Mouse (Mus musculus): Measurements from ENCODE around the gene Eif3k. TPM values are rescaled to one million over a fixed set of nuclear protein-coding genes. Genes with fewer than 3 reads are reported as not detected.

The Eif3k gene
- total RNA-seq, 1 experiment = 474 TPM

DNA sequence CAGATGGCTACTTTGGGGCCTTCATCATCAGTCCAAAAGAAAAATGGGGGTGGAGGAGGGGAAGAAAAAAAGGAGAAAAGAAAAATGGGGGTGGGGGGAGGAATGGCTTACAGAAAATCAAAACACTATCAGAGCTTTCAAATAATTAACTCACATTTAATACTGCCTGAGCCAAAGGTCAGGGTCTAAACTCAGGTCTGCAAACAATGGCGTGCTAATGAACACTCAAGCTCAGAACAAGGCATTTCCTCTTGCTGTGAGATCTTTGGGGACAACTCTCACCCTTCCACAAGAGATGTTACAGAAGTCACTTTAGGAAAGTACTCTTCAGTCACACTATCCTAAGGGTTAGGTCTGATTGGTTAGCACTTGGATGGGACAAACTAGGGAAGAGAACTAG, 22.9 kb downstream of the Eif3k start:
- Histone ChIP-seq H3K27ac (ENCODE audit: insufficient read depth, low read depth, low read length, poor library complexity, severe bottlenecking) (no peak overlapping the region), H3K4me3 (ENCODE audit: insufficient read depth in 1 of 2, low read depth in 1 of 2, low read length in 2 of 2, poor library complexity in 1 of 2, severe bottlenecking in 1 of 2) (no peak overlapping the region), H3K4me1 (ENCODE audit: control insufficient read depth in 2 of 2, insufficient read depth in 2 of 2, low read length in 2 of 2, poor library complexity in 1 of 2) (peaks cover 13 to 21% of the 10 kb centered on the region in 2 experiments), H3K9ac (ENCODE audit: insufficient read depth, low read depth, low read length, poor library complexity, severe bottlenecking) (no peak overlapping the region), H3K9me3 (ENCODE audit: control insufficient read depth, insufficient read depth, low read depth, low read length) (no peaks in the 10 kb centered on the region), H3K36me3 (ENCODE audit: control insufficient read depth, insufficient read depth, low read length, poor library complexity, severe bottlenecking) (no peaks in the 10 kb centered on the region)
- in situ Hi-C loops (cut with MboI; ENCODE audit: low sequenced_read_pairs in 2 of 2, unreplicated experiment in 2 of 2) = no loop called here
- DNase-seq (ENCODE audit: low read depth, low spot score) = no peak
- TF ChIP-seq ZNF384 (IDR thresholded peaks at IDR 0.05; ENCODE audit: low read depth, low read length) = no peak

DNA sequence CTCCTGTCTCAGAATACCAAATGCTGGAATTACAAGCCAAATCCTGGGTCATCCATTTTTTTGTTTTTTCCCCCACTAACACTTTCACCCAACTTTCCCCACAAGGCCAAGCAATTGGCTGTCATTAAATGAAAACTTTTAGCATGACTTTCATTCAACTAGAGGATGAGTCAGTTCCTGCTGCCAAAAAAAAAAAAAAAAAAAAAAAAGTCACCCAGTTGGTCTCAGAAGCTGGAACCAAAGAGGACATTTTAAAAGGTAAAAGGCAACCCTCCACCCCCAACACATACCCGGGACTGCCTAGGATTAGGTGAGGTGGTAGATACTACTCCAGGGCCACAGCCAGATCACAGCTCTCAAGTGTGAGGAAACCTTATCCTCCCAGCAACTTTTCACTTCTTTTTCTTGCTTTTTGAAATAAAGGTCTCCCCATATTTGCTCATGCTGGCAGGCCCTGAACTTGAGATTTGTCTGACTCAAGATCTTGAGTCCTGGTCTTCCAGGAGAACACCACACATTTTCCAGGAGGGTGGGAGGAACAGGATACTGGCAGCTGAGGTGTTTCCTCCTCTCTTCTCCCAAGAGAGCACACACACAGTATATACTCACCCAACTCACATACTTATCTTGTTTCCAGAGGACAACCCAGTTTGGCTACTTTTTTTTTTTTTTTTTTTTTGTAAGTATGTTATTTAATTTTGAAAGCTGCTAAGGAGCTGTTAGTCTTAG, 23.5 kb downstream of the Eif3k start:
- Histone ChIP-seq H3K27ac (ENCODE audit: insufficient read depth, low read depth, low read length, poor library complexity, severe bottlenecking) (no peak overlapping the region), H3K4me1 (ENCODE audit: control insufficient read depth in 2 of 2, insufficient read depth in 2 of 2, low read length in 2 of 2, poor library complexity in 1 of 2) (peaks cover 13 to 24% of the 10 kb centered on the region in 2 experiments), H3K4me3 (ENCODE audit: insufficient read depth in 1 of 2, low read depth in 1 of 2, low read length in 2 of 2, poor library complexity in 1 of 2, severe bottlenecking in 1 of 2) (no peak overlapping the region), H3K36me3 (ENCODE audit: control insufficient read depth, insufficient read depth, low read length, poor library complexity, severe bottlenecking) (no peaks in the 10 kb centered on the region), H3K9me3 (ENCODE audit: control insufficient read depth, insufficient read depth, low read depth, low read length) (no peaks in the 10 kb centered on the region), H3K9ac (ENCODE audit: insufficient read depth, low read depth, low read length, poor library complexity, severe bottlenecking) (no peak overlapping the region)
- TF ChIP-seq HCFC1 (IDR thresholded peaks at IDR 0.05; ENCODE audit: borderline replicate concordance, insufficient read depth, low read length) (no peak), ZNF384 (IDR thresholded peaks at IDR 0.05; ENCODE audit: low read depth, low read length) (peak; percentile 28; the same call in 1 of the 2 replicates), ZC3H11A (IDR thresholded peaks at IDR 0.05; ENCODE audit: borderline replicate concordance, low read depth, low read length) (no peak), CHD2 (IDR thresholded peaks at IDR 0.05; ENCODE audit: low read depth, low read length) (no peak), MAFK (IDR thresholded peaks at IDR 0.05; ENCODE audit: insufficient read depth, low read depth, low read length) (no peak)
- in situ Hi-C loops (cut with MboI; ENCODE audit: low sequenced_read_pairs in 2 of 2, unreplicated experiment in 2 of 2) = no loop called here
- DNase-seq (ENCODE audit: low read depth, low spot score) = no peak

DNA sequence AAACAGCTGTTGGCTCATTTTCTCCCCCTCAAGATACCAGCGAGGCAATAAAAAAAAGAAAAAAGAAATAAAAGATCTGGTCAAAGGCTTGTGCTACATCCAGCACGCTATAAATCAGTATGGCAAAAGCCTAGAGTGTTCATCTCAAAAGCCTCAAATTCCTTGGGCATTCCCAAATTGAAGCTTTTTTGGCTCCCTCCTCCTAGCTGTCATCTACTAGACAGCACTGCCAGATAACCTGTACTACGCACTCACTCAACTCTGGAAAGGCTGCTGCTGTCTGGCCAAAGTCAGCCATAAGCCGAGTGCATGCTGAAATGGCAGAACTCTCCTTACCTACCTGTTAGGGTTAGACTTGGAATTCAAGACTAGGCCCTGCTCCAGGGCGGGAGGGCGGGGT, 24.4 kb downstream of the Eif3k start:
- Histone ChIP-seq H3K4me1 (ENCODE audit: control insufficient read depth in 2 of 2, insufficient read depth in 2 of 2, low read length in 2 of 2, poor library complexity in 1 of 2) (peaks cover 14 to 26% of the 10 kb centered on the region in 2 experiments), H3K27ac (ENCODE audit: insufficient read depth, low read depth, low read length, poor library complexity, severe bottlenecking) (no peak overlapping the region), H3K9ac (ENCODE audit: insufficient read depth, low read depth, low read length, poor library complexity, severe bottlenecking) (no peak overlapping the region), H3K36me3 (ENCODE audit: control insufficient read depth, insufficient read depth, low read length, poor library complexity, severe bottlenecking) (peaks cover 3% of the 10 kb centered on the region; the same call in 1 of the 2 replicates), H3K9me3 (ENCODE audit: control insufficient read depth, insufficient read depth, low read depth, low read length) (no peaks in the 10 kb centered on the region), H3K4me3 (ENCODE audit: insufficient read depth in 1 of 2, low read depth in 1 of 2, low read length in 2 of 2, poor library complexity in 1 of 2, severe bottlenecking in 1 of 2) (no peak overlapping the region)
- no peak for TF ChIP-seq CHD2 (IDR thresholded peaks at IDR 0.05; ENCODE audit: low read depth, low read length)
- no peak for TF ChIP-seq MAFK (IDR thresholded peaks at IDR 0.05; ENCODE audit: insufficient read depth, low read depth, low read length)
- no peak for TF ChIP-seq HCFC1 (IDR thresholded peaks at IDR 0.05; ENCODE audit: borderline replicate concordance, insufficient read depth, low read length)
- TF ChIP-seq ZNF384 (IDR thresholded peaks at IDR 0.05; ENCODE audit: low read depth, low read length) = no peak
- in situ Hi-C loops (cut with MboI; ENCODE audit: low sequenced_read_pairs in 2 of 2, unreplicated experiment in 2 of 2) = no loop called here
- DNase-seq (ENCODE audit: low read depth, low spot score) = no peak

DNA sequence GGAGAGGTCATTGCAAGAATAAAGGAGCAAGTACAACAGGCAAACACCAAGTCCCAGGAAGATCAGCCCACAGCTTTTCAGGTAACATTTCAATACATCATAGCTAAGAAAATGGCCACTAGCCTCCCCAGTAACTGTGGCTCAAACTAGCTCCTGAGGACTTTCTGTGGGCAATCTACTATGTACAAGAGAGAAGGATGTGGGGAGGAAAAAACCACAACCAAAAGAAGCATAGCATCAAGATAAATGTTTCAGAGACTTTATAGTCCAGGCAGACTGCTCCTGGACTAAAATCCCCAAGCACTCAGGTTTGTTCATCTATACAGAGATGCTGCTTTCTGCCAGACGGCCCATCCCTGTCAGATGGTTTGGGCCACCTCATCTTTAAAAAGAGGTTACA, 25.4 kb downstream of the Eif3k start:
- DNase-seq (ENCODE audit: low read depth, low spot score) = no peak
- Histone ChIP-seq H3K9ac (ENCODE audit: insufficient read depth, low read depth, low read length, poor library complexity, severe bottlenecking) (no peak overlapping the region), H3K36me3 (ENCODE audit: control insufficient read depth, insufficient read depth, low read length, poor library complexity, severe bottlenecking) (peaks cover 10% of the 10 kb centered on the region), H3K27ac (ENCODE audit: insufficient read depth, low read depth, low read length, poor library complexity, severe bottlenecking) (no peak overlapping the region), H3K4me1 (ENCODE audit: control insufficient read depth in 2 of 2, insufficient read depth in 2 of 2, low read length in 2 of 2, poor library complexity in 1 of 2) (peaks cover 20 to 26% of the 10 kb centered on the region in 2 experiments), H3K4me3 (ENCODE audit: insufficient read depth in 1 of 2, low read depth in 1 of 2, low read length in 2 of 2, poor library complexity in 1 of 2, severe bottlenecking in 1 of 2) (no peak overlapping the region), H3K9me3 (ENCODE audit: control insufficient read depth, insufficient read depth, low read depth, low read length) (no peaks in the 10 kb centered on the region)
- TF ChIP-seq CHD2 (IDR thresholded peaks at IDR 0.05; ENCODE audit: low read depth, low read length) (no peak), ZNF384 (IDR thresholded peaks at IDR 0.05; ENCODE audit: low read depth, low read length) (no peak), ZC3H11A (IDR thresholded peaks at IDR 0.05; ENCODE audit: borderline replicate concordance, low read depth, low read length) (no peak), HCFC1 (IDR thresholded peaks at IDR 0.05; ENCODE audit: borderline replicate concordance, insufficient read depth, low read length) (no peak), MAFK (IDR thresholded peaks at IDR 0.05; ENCODE audit: insufficient read depth, low read depth, low read length) (no peak)
- in situ Hi-C loops (cut with MboI; ENCODE audit: low sequenced_read_pairs in 2 of 2, unreplicated experiment in 2 of 2) = no loop called here

Data from ES-E14 (cell line).